Mouse (Mus musculus) neural tube, embryonic 11.5 days (tissue): Measurements from ENCODE around the gene Gm5737. TPM values are rescaled to one million over a fixed set of nuclear protein-coding genes. Genes with fewer than 3 reads are reported as not detected.
A peak's percentile ranks its signal among the peaks of the same experiment; 100 is the strongest.

Experiments used
- ATAC-seq: fragments of 200-750 bp; cut with Nextera tagmentation; 2 replicates; pipeline ENCODE4 v1.8.0; 2017; ENCODE audit warnings: moderate number of reproducible peaks, mild to moderate bottlenecking, moderate TSS enrichment, moderate library complexity; ENCODE audit not compliant: insufficient read depth, low FRiP score, low TSS enrichment
- DNase-seq: peaks from one replicate; pipeline ENCODE4 v3.0.0-alpha.2; 2015; ENCODE audit warnings: low spot score
- H3K27ac ChIP-seq: fragments of 300-500 bp; sonication (generic); 2 replicates; pipeline ENCODE4 v1.5.1; 2014; ENCODE audit warnings: low read depth, mild to moderate bottlenecking, low read length
- H3K27me3 ChIP-seq: fragments of 300-500 bp; sonication (generic); 2 replicates; pipeline ENCODE4 v1.6.1; 2014; ENCODE audit warnings: mild to moderate bottlenecking, low read length, mixed read lengths; ENCODE audit not compliant: control insufficient read depth, insufficient read depth
- H3K36me3 ChIP-seq: fragments of 300-500 bp; sonication (generic); 2 replicates; pipeline ENCODE4 v1.6.1; 2014; ENCODE audit warnings: mild to moderate bottlenecking, low read length, moderate library complexity, mixed read lengths; ENCODE audit not compliant: control insufficient read depth, insufficient read depth
- H3K4me1 ChIP-seq: fragments of 300-500 bp; sonication (generic); 2 replicates; pipeline ENCODE4 v1.6.1; 2014; ENCODE audit warnings: low read length, mixed read lengths; ENCODE audit not compliant: control insufficient read depth, insufficient read depth
- H3K4me2 ChIP-seq: fragments of 300-500 bp; sonication (generic); 2 replicates; pipeline ENCODE4 v1.6.1; 2014; ENCODE audit warnings: low read depth, mild to moderate bottlenecking, moderate library complexity
- H3K4me3 ChIP-seq: fragments of 300-500 bp; sonication (generic); 2 replicates; pipeline ENCODE4 v1.5.1; 2014; ENCODE audit warnings: low read depth, low read length
- H3K9ac ChIP-seq: fragments of 300-500 bp; sonication (generic); 2 replicates; pipeline ENCODE4 v1.6.1; 2014; ENCODE audit warnings: mild to moderate bottlenecking, low read length
- H3K9me3 ChIP-seq: fragments of 300-500 bp; sonication (generic); 2 replicates; pipeline ENCODE4 v1.6.1; 2016; ENCODE audit warnings: low read length; ENCODE audit not compliant: control insufficient read depth
- WGBS: fragments of 180-500 bp; shearing (Covaris S2); extraction: QIAGEN DNeasy Blood & Tissue Kit; methylation state at CpG from one replicate; pipeline ENCODE4 v1.1.7; 2014; 5-methylcytosine and 5-hydroxymethylcytosine counted together
- polyA plus RNA-seq: library from polyadenylated mRNA; unstranded; fragments of >200 nt; fragmentation: Nextera tagmentation; extraction: Ambion mirVana; gene quantifications from 2 replicates; pipeline ENCODE4 v1.2.1, GENCODE M21; 2014

The Gm5737 gene
- polyA plus RNA-seq, 1 experiment from 2014 or later = not detected

DNA sequence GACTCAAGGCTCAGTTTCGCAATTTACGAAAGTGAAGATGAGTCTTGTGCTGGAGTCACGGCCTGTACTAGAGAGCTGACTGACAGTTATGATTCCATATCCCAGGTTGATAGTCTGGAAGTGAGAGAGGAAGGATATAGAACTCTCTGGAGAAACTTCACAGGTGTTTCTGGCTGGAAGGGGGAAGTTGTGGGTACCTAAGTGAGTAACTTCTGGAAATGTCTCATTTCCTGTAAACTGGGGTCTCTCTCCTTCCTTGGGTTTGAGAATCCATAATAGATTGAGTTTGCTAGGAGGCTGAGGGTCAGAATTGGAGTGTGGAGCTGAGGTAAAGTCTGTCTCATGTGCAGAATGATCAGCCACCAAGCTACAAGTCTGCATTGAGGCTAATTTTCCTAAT, 38.0 kb downstream of the Gm5737 start:
- H3K27me3 ChIP-seq = no peaks in the 10 kb centered on the region
- no peak overlapping the region for H3K4me3 ChIP-seq
- no peaks in the 10 kb centered on the region for H3K36me3 ChIP-seq
- ATAC-seq = no peak
- 93% methylated on average over 3 of the region's 3 CpGs for WGBS
- DNase-seq = no peak
- H3K9me3 ChIP-seq = no peaks in the 10 kb centered on the region
- no peaks in the 10 kb centered on the region for H3K4me1 ChIP-seq
- H3K4me2 ChIP-seq = no peak overlapping the region
- no peak overlapping the region for H3K27ac ChIP-seq
- no peak overlapping the region for H3K9ac ChIP-seq

DNA sequence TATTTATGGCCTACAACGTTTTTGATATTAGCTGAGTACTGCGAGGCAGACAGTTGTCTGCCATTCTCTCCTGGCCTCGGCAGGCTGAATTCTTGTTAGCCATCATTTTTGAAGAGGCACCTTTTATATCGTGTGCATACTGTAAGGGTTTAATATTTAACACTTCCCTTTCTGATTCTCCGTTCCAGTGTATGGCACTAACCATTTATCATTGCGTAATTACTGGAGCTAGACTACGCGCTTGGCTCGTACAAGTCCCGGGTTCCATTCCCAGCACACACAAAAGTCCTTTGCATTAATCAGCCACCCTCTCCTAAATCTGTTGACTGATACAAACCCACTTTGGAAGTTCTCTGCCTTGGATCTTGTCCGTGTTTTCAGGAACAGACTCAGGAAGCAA, 47.7 kb downstream of the Gm5737 start:
- DNase-seq (no peak), ATAC-seq (no peak)
- H3K4me2 ChIP-seq = no peak overlapping the region
- H3K4me1 ChIP-seq = peaks cover 15% of the 10 kb centered on the region
- no peak overlapping the region for H3K9ac ChIP-seq
- H3K4me3 ChIP-seq = no peak overlapping the region
- H3K27ac ChIP-seq = no peak overlapping the region
- no peaks in the 10 kb centered on the region for H3K36me3 ChIP-seq
- WGBS = 92% methylated on average over 11 of the region's 11 CpGs
- no peaks in the 10 kb centered on the region for H3K9me3 ChIP-seq
- H3K27me3 ChIP-seq = no peaks in the 10 kb centered on the region

DNA sequence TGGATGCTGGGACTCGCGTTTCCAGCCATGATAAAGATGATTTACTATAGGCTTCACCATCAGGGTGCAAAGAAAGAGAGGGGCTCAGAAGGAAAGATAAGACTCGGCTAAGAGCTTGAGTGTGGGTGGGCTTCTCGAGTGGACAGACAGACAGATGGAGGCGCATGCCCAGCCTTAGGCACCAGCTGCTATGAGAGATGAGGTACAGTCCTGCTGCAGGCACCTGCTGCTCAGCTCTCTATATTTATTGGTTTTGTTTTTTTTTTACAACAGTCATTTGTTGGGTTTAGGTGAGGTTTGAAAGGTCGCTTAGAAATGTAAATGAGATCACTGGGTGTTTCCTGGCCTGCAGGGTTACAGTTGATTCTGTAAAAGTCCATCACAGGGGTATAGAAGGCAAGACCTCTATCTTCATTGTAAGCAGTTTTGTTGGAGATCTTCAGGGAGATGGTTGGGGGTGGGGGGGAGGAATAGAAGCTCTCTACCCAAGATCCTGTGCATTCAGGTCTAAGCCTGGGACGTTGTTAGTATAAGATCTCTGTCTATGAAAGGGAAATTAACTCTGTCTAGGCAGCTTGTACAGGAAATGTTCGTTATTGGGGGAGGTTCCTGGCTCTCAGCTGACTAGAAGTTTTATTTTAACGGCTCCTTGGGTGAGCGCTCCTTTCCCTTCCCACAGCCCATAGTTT, 48.8 kb downstream of the Gm5737 start:
- Histone ChIP-seq H3K27me3 (no peaks in the 10 kb centered on the region), H3K4me2 (no peak overlapping the region), H3K27ac (no peak overlapping the region), H3K4me3 (no peak overlapping the region), H3K4me1 (peaks cover 20% of the 10 kb centered on the region), H3K36me3 (no peaks in the 10 kb centered on the region), H3K9ac (no peak overlapping the region), H3K9me3 (no peaks in the 10 kb centered on the region)
- ATAC-seq = no peak
- DNase-seq = no peak
- 55% methylated on average over 10 of the region's 10 CpGs for WGBS

DNA sequence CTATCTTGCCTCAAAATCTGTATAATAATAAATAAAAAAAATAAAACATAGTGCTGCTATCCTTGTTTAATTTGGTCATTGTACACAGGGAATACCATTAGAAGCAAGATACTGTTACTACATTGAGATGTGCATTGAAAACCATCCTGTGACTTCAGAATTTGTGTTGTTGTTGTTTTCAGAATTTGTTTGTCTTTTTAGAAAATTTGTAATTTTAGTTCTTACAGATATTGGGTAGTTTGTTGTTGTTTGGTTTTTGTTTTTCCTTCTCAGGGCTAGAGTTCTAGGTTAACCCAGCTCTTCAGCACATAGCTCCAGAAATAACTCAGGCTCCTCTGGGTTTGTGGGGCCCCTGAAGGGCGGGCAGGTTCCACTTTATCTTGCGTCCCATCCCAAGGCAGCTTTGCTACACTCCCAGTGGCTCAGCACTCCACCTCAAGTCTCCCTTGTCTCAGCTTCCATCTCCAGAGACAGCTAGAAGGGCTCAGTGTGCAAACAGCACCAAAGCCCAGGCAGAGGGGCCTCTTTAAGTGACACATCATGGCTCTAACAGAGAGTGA, 49.4 kb downstream of the Gm5737 start:
- Histone ChIP-seq H3K4me1 (peaks cover 23% of the 10 kb centered on the region), H3K27me3 (no peaks in the 10 kb centered on the region), H3K4me2 (no peak overlapping the region), H3K4me3 (no peak overlapping the region), H3K27ac (no peak overlapping the region), H3K36me3 (no peaks in the 10 kb centered on the region), H3K9ac (no peak overlapping the region), H3K9me3 (no peaks in the 10 kb centered on the region)
- no peak for DNase-seq
- ATAC-seq = no peak
- 49% methylated on average over 2 of the region's 2 CpGs for WGBS

DNA sequence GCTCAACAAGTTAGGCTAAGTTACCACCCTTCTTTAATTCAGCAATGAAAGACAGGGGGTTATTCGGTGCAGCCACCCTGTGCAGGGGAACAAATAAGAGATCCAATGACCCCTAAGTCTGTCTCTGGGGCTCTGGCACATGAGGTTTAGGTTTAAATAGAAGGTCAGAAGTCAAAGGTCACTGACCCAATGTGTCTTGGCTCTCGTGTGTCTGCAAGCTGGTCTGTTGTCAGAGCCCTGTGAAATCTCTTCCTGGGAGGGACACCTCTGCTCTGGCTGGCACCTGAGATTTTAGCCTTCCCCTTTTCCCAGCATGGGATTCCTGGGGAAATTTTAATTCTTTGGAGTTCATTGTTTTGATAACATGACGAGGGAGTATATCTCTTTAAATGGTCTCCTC, 50.0 kb downstream of the Gm5737 start:
- DNase-seq (no peak), ATAC-seq (no peak)
- Histone ChIP-seq H3K27ac (no peak overlapping the region), H3K36me3 (no peaks in the 10 kb centered on the region), H3K9ac (no peak overlapping the region), H3K9me3 (no peaks in the 10 kb centered on the region), H3K4me2 (no peak overlapping the region), H3K4me1 (peaks cover 23% of the 10 kb centered on the region), H3K27me3 (no peaks in the 10 kb centered on the region), H3K4me3 (no peak overlapping the region)
- 17% methylated on average over 3 of the region's 3 CpGs for WGBS

DNA sequence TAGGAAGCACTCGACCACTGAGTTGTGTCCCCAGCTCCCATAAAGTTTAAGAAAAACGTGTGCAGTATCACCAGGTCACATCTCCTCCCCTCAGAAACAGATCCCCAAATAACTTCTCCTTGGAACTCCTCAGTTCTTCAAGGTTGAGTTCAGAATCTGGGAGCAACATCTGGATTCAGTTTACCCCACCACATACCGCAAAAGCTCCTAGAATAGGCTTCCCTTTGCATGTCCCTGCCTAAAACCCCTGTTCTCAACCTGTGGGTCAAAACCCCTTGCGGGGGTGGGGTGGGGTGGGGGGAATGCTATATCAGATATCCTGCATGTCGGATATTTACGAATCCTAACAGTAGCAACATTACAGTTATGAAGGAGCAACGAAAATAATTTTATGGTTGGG, 50.5 kb downstream of the Gm5737 start:
- Histone ChIP-seq H3K36me3 (no peaks in the 10 kb centered on the region), H3K4me3 (no peak overlapping the region), H3K9me3 (no peaks in the 10 kb centered on the region), H3K4me1 (peaks cover 23% of the 10 kb centered on the region), H3K4me2 (no peak overlapping the region), H3K9ac (no peak overlapping the region; the same call in 1 of the 2 replicates), H3K27me3 (no peaks in the 10 kb centered on the region), H3K27ac (no peak overlapping the region)
- ATAC-seq (no peak), DNase-seq (no peak)
- 49% methylated on average over 7 of the region's 7 CpGs for WGBS

DNA sequence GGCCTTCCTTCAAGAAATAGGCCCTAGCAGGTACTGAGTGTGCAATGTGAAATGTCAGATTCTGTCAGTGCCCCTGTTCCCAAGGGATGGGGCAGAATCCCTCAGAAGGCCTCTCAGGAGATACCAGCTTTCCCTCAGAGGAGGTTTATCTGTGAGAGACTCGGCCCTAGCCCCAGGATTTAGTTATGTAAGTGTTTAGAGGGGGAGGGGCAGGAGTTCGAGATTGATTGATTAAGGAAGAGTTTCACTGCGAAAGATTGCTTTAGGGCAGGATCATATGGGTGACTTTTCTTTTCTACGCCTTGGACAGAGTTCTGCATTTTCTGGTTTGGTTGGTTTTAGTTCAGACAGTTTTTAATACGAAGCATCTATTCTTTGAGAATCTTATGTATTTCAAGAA, 51.3 kb downstream of the Gm5737 start:
- Histone ChIP-seq H3K4me3 (no peak overlapping the region), H3K27me3 (no peaks in the 10 kb centered on the region), H3K4me2 (no peak overlapping the region), H3K36me3 (no peaks in the 10 kb centered on the region), H3K9me3 (no peaks in the 10 kb centered on the region), H3K9ac (no peak overlapping the region), H3K27ac (no peak overlapping the region), H3K4me1 (peaks cover 23% of the 10 kb centered on the region)
- DNase-seq (peak; percentile 19), ATAC-seq (no peak)
- 38% methylated on average over 5 of the region's 5 CpGs for WGBS

DNA sequence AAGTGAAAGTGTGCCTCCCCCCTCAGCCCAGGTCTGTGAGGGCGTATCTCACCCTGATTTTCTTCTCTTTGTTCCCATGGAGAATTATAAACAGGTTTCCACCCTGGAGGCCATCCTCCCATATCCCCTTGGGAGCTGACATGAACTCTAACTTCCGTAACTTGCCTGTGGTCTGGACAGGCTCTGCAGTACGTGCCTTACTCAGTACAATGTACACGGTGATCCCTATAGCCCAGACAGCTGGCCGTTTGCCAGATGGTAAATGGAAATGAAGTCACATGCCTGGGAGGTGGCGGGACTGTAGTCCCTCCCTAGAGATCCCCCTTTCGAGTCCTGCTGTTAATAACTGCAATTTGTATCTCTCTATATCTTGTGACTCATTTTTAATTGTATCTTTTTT, 52.9 kb downstream of the Gm5737 start:
- Histone ChIP-seq H3K9me3 (no peaks in the 10 kb centered on the region), H3K4me2 (no peak overlapping the region), H3K9ac (no peak overlapping the region), H3K4me1 (peaks cover 23% of the 10 kb centered on the region), H3K27ac (no peak overlapping the region), H3K27me3 (no peaks in the 10 kb centered on the region), H3K36me3 (no peaks in the 10 kb centered on the region), H3K4me3 (no peak overlapping the region)
- 13% methylated on average over 7 of the region's 7 CpGs for WGBS
- DNase-seq (peak; percentile 77), ATAC-seq (peak; percentile 86)

DNA sequence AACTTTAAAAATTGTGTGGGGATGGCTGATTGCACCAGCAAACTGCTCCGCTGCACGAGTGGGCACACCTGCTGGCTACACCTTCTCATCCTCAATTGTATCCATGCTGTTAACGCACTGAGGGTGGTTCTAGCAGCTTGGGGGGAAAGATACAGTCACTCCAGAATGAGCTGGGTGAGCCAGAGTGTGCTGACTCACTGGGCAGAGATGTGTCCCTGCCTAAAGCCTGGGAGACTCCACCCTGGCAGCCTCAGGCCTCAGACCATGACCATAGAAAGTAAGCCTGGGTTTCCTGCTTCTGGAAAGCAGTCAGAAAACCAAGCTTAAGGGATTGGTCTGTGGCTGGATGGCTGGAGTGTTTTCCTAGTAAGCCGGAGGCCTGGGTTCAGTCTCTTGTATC, 53.7 kb downstream of the Gm5737 start:
- H3K9me3 ChIP-seq = no peaks in the 10 kb centered on the region
- H3K27me3 ChIP-seq = no peaks in the 10 kb centered on the region
- peaks cover 23% of the 10 kb centered on the region for H3K4me1 ChIP-seq
- H3K4me2 ChIP-seq = no peak overlapping the region
- DNase-seq (no peak), ATAC-seq (no peak)
- no peaks in the 10 kb centered on the region for H3K36me3 ChIP-seq
- 54% methylated on average over 4 of the region's 4 CpGs for WGBS
- no peak overlapping the region for H3K9ac ChIP-seq
- H3K27ac ChIP-seq = peak overlapping the region; percentile 45
- no peak overlapping the region for H3K4me3 ChIP-seq
